Mouse (Mus musculus) cortical plate, adult 2 months (tissue): ENCODE measurements around the gene Nme8. TPM values are rescaled to one million over a fixed set of nuclear protein-coding genes. Genes with fewer than 3 reads are reported as not detected.

Source experiments
- H3K27ac ChIP-seq: fragments of 200-500 bp; 2 replicates; pipeline ENCODE4 v1.5.1; 2012; ENCODE audit warnings: low read length, control low read depth, inconsistent platforms; ENCODE audit not compliant: insufficient read depth
- H3K4me1 ChIP-seq: fragments of 200-500 bp; 2 replicates; pipeline ENCODE4 v1.6.1; 2011; ENCODE audit warnings: low read length; ENCODE audit not compliant: control insufficient read depth, insufficient read depth
- H3K4me3 ChIP-seq: fragments of 200-500 bp; 2 replicates; pipeline ENCODE4 v1.5.1; 2011; ENCODE audit warnings: mild to moderate bottlenecking, low read length, control low read depth; ENCODE audit not compliant: insufficient read depth
- CTCF ChIP-seq: fragments of 200-500 bp; IDR thresholded peaks from 2 replicates; pipeline ENCODE4 v1.5.1; 2011; ENCODE audit warnings: mild to moderate bottlenecking, control low read depth, low read length; ENCODE audit not compliant: insufficient read depth; ENCODE audit errors: extremely low read depth
- POLR2A ChIP-seq: fragments of 200-500 bp; IDR thresholded peaks from 2 replicates; pipeline ENCODE4 v1.6.1; 2011; ENCODE audit warnings: mild to moderate bottlenecking, low read length, control low read depth; ENCODE audit not compliant: insufficient read depth; ENCODE audit errors: extremely low read depth
- polyA plus RNA-seq: library from polyadenylated mRNA; depleted of rRNA; stranded (reverse); fragments of >200 nt; gene quantifications from 2 replicates; pipeline ENCODE4 v1.2.3, GENCODE M21; 2012; rRNA removed

The Nme8 gene
- not detected in 2 replicates for polyA plus RNA-seq

DNA sequence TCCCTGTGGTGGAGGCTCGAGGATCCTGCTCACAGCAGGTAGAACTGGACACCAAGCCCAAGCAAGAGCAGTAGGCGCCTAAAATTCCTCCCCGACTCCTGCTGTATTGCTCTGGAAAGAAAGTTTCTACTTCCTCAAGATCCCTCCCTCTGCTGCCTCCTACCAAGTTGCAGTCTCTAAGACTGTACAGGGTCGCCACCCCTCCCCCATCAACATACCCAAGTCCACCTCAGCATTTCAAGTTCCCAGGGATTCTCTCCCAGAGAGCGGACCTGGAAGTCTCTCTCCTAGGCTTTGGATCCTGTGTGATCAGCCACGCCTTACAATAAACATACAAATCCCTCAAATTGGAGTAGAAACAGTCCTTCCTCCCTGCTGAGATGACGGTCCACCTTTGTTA lies at the start of gene Nme8:
TSS of gene Nme8 (minus strand) at position 5 of the 400 bp plus-strand sequence.
- H3K4me3 ChIP-seq: no peak within 1 kb of the TSS
- no peak within 1 kb of the TSS for H3K27ac ChIP-seq
- no peaks in the 10 kb centered on the region; the same call in 1 of the 2 replicates for H3K4me1 ChIP-seq
- TF ChIP-seq CTCF (no peak), POLR2A (no peak)

DNA sequence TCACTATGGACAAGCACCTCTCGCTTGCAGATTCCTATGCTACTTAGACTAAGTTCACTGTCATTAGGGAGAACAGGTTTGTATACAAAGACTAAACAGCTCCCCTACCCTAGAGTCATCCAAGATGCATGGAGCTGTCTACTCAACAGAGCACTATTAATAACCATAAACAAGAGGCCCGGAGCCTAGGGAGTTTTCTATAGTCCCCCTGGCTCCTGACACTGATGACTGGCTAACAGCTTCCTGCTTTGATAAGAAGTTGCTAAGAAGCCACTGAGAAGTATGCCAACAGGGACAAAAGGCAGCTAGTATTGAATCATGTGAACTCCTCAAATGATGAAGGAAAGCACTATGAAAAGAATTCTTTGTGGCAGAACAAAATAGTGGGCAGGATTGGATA lies 48.1 kb upstream of the Nme8 start:
- H3K4me3 ChIP-seq: no peak overlapping the region
- TF ChIP-seq CTCF: no peak
- no peak for TF ChIP-seq POLR2A
- no peak overlapping the region for H3K27ac ChIP-seq
- no peaks in the 10 kb centered on the region for H3K4me1 ChIP-seq

DNA sequence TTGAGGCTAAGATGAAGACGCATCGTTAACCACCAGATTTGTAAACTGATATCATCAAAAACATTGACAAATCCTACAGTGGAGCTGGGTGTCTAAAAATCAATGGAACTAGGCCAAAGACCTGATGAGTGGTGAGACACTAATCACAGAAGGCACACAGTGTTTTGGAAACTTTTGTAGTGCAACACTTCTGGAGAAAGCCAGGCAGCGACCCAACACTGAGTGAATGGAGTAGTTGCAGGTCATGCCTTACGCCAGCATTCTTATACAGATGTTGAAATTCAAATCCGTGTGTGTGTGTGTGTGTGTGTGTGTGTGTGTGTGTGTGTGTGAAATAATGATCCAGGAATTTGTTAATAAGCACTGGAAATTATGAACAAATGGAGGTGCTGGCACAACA lies 46.9 kb upstream of the Nme8 start:
- Histone ChIP-seq H3K4me3 (no peak overlapping the region), H3K4me1 (no peaks in the 10 kb centered on the region), H3K27ac (no peak overlapping the region)
- TF ChIP-seq POLR2A (no peak), CTCF (no peak)

DNA sequence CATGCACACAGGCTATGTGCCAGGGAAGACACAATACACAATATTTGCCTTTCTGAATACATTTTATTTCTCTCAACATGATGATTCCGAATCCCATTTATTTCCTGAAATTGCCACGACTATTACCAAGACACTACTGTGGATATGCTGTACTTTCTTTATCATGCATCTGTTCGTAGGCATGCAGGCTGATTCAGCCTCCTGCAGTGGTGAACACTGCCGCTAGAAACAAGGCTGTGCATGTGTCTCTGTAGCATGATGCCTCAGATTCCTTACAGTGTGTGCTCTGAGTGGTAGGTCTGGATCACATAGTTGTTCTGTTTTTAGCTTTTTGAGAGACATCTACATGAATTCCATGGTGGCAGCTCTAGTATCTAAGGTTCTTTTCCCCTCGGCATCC lies 37.0 kb upstream of the Nme8 start:
- H3K27ac ChIP-seq: no peak overlapping the region
- no peak for TF ChIP-seq CTCF
- TF ChIP-seq POLR2A: no peak
- H3K4me1 ChIP-seq: no peaks in the 10 kb centered on the region; the same call in 1 of the 2 replicates
- no peak overlapping the region for H3K4me3 ChIP-seq

DNA sequence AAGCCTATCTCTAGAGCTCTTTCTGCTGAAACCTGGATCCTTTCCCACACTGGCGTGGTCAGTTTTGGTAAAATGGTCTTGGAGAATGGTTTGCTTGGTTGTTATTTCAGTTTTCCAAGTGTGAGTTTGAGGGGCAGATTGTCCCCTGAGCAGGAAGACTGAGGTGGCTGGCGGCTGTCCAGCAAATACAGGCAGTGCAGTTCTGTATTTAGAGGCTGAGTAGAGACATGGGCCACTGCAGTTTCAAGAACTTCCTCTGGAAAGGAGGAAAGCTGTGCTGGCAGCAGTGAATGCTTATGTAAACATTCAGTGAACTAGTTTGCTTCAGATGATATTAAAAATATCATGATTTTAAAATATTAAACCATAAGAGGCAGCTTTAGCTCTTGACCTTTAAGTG lies 33.2 kb upstream of the Nme8 start:
- H3K4me1 ChIP-seq: no peaks in the 10 kb centered on the region; the same call in 1 of the 2 replicates
- H3K27ac ChIP-seq: no peak overlapping the region
- no peak overlapping the region for H3K4me3 ChIP-seq
- TF ChIP-seq CTCF (no peak), POLR2A (no peak)

DNA sequence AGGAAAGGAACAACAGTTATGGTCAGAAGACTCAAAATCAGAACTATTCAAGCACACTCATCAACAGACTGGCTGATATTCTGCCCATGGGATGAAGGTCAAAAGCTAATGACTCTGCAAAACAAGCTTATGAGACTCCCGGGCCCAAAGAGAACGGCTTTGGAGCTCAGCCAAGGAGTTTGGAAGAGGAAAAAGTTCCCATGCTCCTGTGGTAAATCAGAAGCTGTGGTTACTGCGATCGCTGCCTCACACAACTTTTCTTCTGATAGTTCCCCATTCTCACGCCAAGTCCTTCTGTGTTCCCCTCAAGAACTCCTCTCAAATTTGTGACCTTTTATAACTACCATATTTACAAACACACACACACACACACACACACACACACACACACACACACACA lies 21.4 kb upstream of the Nme8 start:
- Histone ChIP-seq H3K4me3 (no peak overlapping the region), H3K27ac (no peak overlapping the region), H3K4me1 (no peaks in the 10 kb centered on the region)
- TF ChIP-seq CTCF: no peak
- TF ChIP-seq POLR2A: no peak

DNA sequence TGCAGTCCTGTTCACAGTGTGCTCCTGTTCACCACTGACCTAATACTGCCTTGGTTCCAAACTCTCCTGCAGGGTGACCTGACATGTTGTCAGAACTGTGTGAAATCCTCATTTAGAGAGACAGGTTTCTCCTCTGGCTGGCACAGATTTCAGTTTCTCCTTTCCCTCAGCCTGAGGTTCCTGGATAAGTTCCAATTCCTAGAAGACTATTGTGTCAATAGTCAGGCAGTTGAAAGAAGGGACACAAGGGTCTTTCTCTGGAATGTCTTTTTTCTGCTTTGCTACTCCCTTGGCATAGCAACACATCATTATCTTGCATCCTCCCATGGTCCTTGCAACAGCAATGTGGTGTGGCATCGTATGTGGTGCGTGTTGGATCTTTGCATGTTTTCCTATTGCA lies 19.6 kb upstream of the Nme8 start:
- Histone ChIP-seq H3K4me3 (no peak overlapping the region), H3K4me1 (no peaks in the 10 kb centered on the region), H3K27ac (no peak overlapping the region)
- TF ChIP-seq CTCF: no peak
- no peak for TF ChIP-seq POLR2A

DNA sequence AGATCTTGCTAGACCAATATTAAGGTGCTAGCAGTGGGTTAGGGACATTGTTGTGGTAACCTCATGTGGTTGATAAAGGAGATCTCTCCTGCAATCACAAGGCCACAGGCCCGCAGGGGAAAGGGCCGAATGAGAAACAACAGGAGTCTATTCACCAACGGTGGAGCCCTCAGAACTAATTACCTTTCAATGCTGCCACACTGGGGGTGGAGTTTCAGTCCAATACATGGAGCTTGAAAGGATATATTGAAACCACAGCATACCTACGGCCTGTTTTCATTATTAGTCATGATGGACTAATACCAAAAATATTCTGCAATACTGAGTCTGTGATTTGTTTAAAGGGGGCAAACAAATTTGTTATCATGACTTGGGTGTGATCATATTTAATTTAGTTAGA lies 6.2 kb upstream of the Nme8 start:
- TF ChIP-seq CTCF: no peak
- no peak for TF ChIP-seq POLR2A
- no peak overlapping the region for H3K4me3 ChIP-seq

DNA sequence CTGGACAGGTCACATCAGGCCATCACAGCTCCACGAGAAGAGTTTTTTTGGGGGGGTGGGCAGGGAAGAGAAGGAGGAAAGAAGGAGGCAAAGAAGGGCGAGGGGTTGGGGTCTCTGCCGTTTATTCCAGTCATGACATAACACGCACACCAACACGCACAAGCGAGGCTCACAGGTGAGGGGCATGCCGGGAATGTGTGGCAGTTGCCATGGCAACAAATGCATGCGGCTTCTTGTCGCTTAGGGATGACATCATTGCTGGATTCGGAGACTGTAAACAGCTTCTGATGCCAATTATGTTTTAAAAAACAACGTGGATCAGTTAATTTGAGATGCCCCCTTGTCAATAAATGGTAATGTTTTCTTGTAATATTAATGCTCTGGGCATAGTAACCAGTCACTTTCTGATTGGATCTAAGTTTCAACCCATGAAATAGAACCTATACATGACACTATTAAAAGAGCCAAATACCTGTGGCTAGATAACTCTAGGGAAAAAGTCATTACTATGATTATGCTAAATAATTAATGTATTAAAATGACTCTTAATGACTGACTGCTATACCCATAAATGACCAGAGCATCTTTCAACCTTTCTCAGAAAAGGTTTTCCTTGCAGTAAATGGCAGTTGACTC lies 4.0 kb upstream of the Nme8 start:
- no peak overlapping the region for H3K4me3 ChIP-seq
- no peak for TF ChIP-seq POLR2A
- no peaks in the 10 kb centered on the region; the same call in 1 of the 2 replicates for H3K4me1 ChIP-seq
- no peak overlapping the region for H3K27ac ChIP-seq

More for the DNA sequence above, 6.2 kb upstream of the Nme8 start:
- Histone ChIP-seq H3K4me1 (no peaks in the 10 kb centered on the region; the same call in 1 of the 2 replicates), H3K27ac (no peak overlapping the region)

DNA sequence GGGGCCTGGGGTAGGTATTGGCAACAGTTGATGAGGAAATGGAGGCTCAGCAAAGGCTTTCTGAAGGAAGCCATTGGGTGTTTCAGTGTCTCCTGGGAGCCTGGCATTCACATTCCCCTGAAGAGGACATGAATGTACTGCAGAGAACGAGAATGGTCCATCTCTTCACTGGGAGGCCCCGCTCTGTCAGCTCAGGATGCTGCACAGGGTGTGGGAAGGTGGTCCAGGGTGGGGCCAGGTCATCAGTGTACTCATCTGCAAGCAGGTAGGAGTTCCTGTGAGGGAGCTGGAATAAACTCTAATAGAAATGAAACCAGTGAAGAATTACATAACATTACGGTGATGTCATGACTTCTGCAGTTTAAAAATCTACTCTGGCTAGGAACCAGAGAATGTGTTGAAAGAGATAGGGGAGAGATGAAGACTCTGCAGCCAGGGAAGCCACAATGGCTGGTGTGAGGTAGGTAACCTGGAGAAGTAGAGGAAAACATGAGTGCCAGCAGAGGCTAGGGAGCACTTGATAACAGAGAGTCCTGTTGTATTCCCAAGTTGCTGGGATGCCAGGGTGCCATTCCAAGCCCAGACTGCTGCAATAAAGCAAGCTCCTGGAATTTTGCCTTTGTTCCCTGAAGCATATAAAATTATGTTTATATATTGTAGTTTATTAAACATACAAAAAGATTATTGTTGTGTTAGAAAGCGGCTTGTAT lies 3.3 kb upstream of the Nme8 start:
- Histone ChIP-seq H3K4me3 (no peak overlapping the region), H3K27ac (no peak overlapping the region), H3K4me1 (no peaks in the 10 kb centered on the region; the same call in 1 of the 2 replicates)
- TF ChIP-seq POLR2A: no peak
- TF ChIP-seq CTCF: no peak
